Mouse (Mus musculus): ENCODE data around the gene Chrng. TPM values are rescaled to one million over a fixed set of nuclear protein-coding genes. Genes with fewer than 3 reads are reported as not detected.
A peak's percentile ranks its signal among the peaks of the same experiment; 100 is the strongest.

Gene Chrng
- polyA plus RNA-seq, 1 experiment from 2014 or later, result 0.06 TPM

GRCm38 (mm10) chr1:87201848-87202247, 2.6 kb upstream of the Chrng start:
- no peak for ATAC-seq (ENCODE audit: low FRiP score, low read depth)

GRCm38 (mm10) chr1:87203779-87204178, 678 bp upstream of the Chrng start:
- Histone ChIP-seq H3K4me3 (no peak overlapping the region), H3K36me3 (no peaks in the 10 kb centered on the region), H3K27ac (replicated peaks) (no peak overlapping the region), H3K27me3 (peaks cover 8% of the 10 kb centered on the region), H3K9ac (no peak overlapping the region), H3K4me1 (replicated peaks) (no peaks in the 10 kb centered on the region), H3K4me2 (no peak overlapping the region), H3K9me3 (no peaks in the 10 kb centered on the region)
- WGBS, result 82% methylated on average over 5 of the region's 5 CpGs
- no peak for ATAC-seq (ENCODE audit: low FRiP score, low read depth)

More at GRCm38 (mm10) chr1:87201848-87202247, 2.6 kb upstream of the Chrng start:
- peaks cover 8% of the 10 kb centered on the region for H3K27me3 ChIP-seq
- H3K9ac ChIP-seq, result no peak overlapping the region
- H3K4me3 ChIP-seq, result no peak overlapping the region
- WGBS, result 31% methylated on average over 1 of the region's 1 CpGs
- no peak overlapping the region for H3K4me2 ChIP-seq
- no peaks in the 10 kb centered on the region for H3K36me3 ChIP-seq
- H3K27ac ChIP-seq (replicated peaks), result no peak overlapping the region
- H3K9me3 ChIP-seq, result no peaks in the 10 kb centered on the region
- no peaks in the 10 kb centered on the region for H3K4me1 ChIP-seq (replicated peaks)

GRCm38 (mm10) chr1:87205038-87205437, 581 bp downstream of the Chrng start:
- Histone ChIP-seq H3K4me3 (no peak overlapping the region), H3K36me3 (no peaks in the 10 kb centered on the region), H3K9me3 (no peaks in the 10 kb centered on the region), H3K27ac (replicated peaks) (no peak overlapping the region), H3K4me2 (no peak overlapping the region), H3K4me1 (replicated peaks) (no peaks in the 10 kb centered on the region), H3K9ac (no peak overlapping the region), H3K27me3 (peaks cover 8% of the 10 kb centered on the region)
- WGBS, result 71% methylated on average over 6 of the region's 6 CpGs
- ATAC-seq (ENCODE audit: low FRiP score, low read depth), result no peak

GRCm38 (mm10) chr1:87205502-87205901, 1.0 kb downstream of the Chrng start:
- H3K36me3 ChIP-seq, result no peaks in the 10 kb centered on the region
- 51% methylated on average over 3 of the region's 3 CpGs for WGBS
- no peak overlapping the region for H3K4me2 ChIP-seq
- H3K4me1 ChIP-seq (replicated peaks), result no peaks in the 10 kb centered on the region
- no peak for ATAC-seq (ENCODE audit: low FRiP score, low read depth)
- H3K27me3 ChIP-seq, result peaks cover 8% of the 10 kb centered on the region
- no peak overlapping the region for H3K4me3 ChIP-seq
- no peak overlapping the region for H3K9ac ChIP-seq
- no peaks in the 10 kb centered on the region for H3K9me3 ChIP-seq
- H3K27ac ChIP-seq (replicated peaks), result no peak overlapping the region

- no peak overlapping the region for H3K4me3 ChIP-seq
- H3K27me3 ChIP-seq, result peaks cover 8% of the 10 kb centered on the region
- ATAC-seq (ENCODE audit: low FRiP score, low read depth), result no peak
- no peak overlapping the region for H3K9ac ChIP-seq
- H3K27ac ChIP-seq (replicated peaks), result no peak overlapping the region
- no peak overlapping the region for H3K4me2 ChIP-seq
- H3K36me3 ChIP-seq, result no peaks in the 10 kb centered on the region
- H3K4me1 ChIP-seq (replicated peaks), result no peaks in the 10 kb centered on the region
- H3K9me3 ChIP-seq, result no peaks in the 10 kb centered on the region
- 22% methylated on average over 17 of the region's 17 CpGs for WGBS
These were observed 1.9 kb downstream of the Chrng start for GRCm38 (mm10) chr1:87206339-87206738.

- Histone ChIP-seq H3K4me2 (no peak overlapping the region), H3K36me3 (no peaks in the 10 kb centered on the region), H3K4me1 (replicated peaks) (peaks cover 26% of the 10 kb centered on the region), H3K27ac (replicated peaks) (no peak overlapping the region), H3K4me3 (no peak overlapping the region), H3K9me3 (no peaks in the 10 kb centered on the region), H3K27me3 (peaks cover 1% of the 10 kb centered on the region; the same call in 1 of the 2 replicates), H3K9ac (no peak overlapping the region)
- ATAC-seq (ENCODE audit: low FRiP score, low read depth), result no peak
- WGBS, result 76% methylated on average over 4 of the region's 4 CpGs
These were observed 7.0 kb downstream of the Chrng start for GRCm38 (mm10) chr1:87211431-87211830.

GRCm38 (mm10) chr1:87213735-87214704, 9.6 kb downstream of the Chrng start, which contains the start of gene Eif4e2:
Gene Eif4e2 (plus strand): TSS chr1:87213914.
- peak within 1 kb of the TSS; percentile 98 for H3K9ac ChIP-seq
- H3K4me3 ChIP-seq, result peak within 1 kb of the TSS; percentile 97
- peaks cover 39% of the 10 kb centered on the region for H3K4me1 ChIP-seq (replicated peaks)
- under 1% methylated on average over 98 of the region's 99 CpGs for WGBS
- H3K9me3 ChIP-seq, result no peaks in the 10 kb centered on the region
- peak within 1 kb of the TSS; percentile 66 for H3K4me2 ChIP-seq
- H3K27ac ChIP-seq (replicated peaks), result peak within 1 kb of the TSS; percentile 99
- H3K27me3 ChIP-seq, result no peaks in the 10 kb centered on the region
- peak; percentile 97 for ATAC-seq (ENCODE audit: low FRiP score, low read depth)
- H3K36me3 ChIP-seq, result no peaks in the 10 kb centered on the region

GRCm38 (mm10) chr1:87214748-87215147, 10.3 kb downstream of the Chrng start:
- H3K36me3 ChIP-seq, result peaks cover 3% of the 10 kb centered on the region
- WGBS, result 38% methylated on average over 4 of the region's 4 CpGs
- no peaks in the 10 kb centered on the region for H3K9me3 ChIP-seq
- H3K27ac ChIP-seq (replicated peaks), result peak overlapping the region; percentile 99
- H3K9ac ChIP-seq, result peak overlapping the region; percentile 98
- H3K4me3 ChIP-seq, result peak overlapping the region; percentile 97
- no peak for ATAC-seq (ENCODE audit: low FRiP score, low read depth)
- H3K4me2 ChIP-seq, result peak overlapping the region; percentile 66
- no peaks in the 10 kb centered on the region for H3K27me3 ChIP-seq
- H3K4me1 ChIP-seq (replicated peaks), result peaks cover 39% of the 10 kb centered on the region

GRCm38 (mm10) chr1:87217938-87218337, 13.5 kb downstream of the Chrng start:
- no peak overlapping the region for H3K9ac ChIP-seq
- 59% methylated on average over 3 of the region's 3 CpGs for WGBS
- no peaks in the 10 kb centered on the region for H3K27me3 ChIP-seq
- ATAC-seq (ENCODE audit: low FRiP score, low read depth), result no peak
- H3K4me1 ChIP-seq (replicated peaks), result peaks cover 37% of the 10 kb centered on the region
- no peak overlapping the region for H3K27ac ChIP-seq (replicated peaks)
- H3K4me3 ChIP-seq, result no peak overlapping the region
- no peaks in the 10 kb centered on the region for H3K9me3 ChIP-seq
- peaks cover 34% of the 10 kb centered on the region for H3K36me3 ChIP-seq
- no peak overlapping the region for H3K4me2 ChIP-seq

- WGBS, result 95% methylated on average over 8 of the region's 8 CpGs
- H3K9ac ChIP-seq, result no peak overlapping the region
These were observed 21.3 kb downstream of the Chrng start for GRCm38 (mm10) chr1:87225739-87226138.

GRCm38 (mm10) chr1:87226409-87227159, 22.1 kb downstream of the Chrng start:
- no peaks in the 10 kb centered on the region for H3K27me3 ChIP-seq
- ATAC-seq (ENCODE audit: low FRiP score, low read depth), result no peak
- WGBS, result 96% methylated on average over 1 of the region's 1 CpGs

More at GRCm38 (mm10) chr1:87225739-87226138, 21.3 kb downstream of the Chrng start:
- Histone ChIP-seq H3K9me3 (no peaks in the 10 kb centered on the region), H3K36me3 (peaks cover 92% of the 10 kb centered on the region), H3K27me3 (no peaks in the 10 kb centered on the region), H3K4me3 (no peak overlapping the region), H3K27ac (replicated peaks) (no peak overlapping the region), H3K4me1 (replicated peaks) (no peaks in the 10 kb centered on the region), H3K4me2 (no peak overlapping the region)
- ATAC-seq (ENCODE audit: low FRiP score, low read depth), result no peak

GRCm38 (mm10) chr1:87227160-87227550, 22.7 kb downstream of the Chrng start:
- Histone ChIP-seq H3K9me3 (no peaks in the 10 kb centered on the region), H3K4me1 (replicated peaks) (no peaks in the 10 kb centered on the region), H3K27ac (replicated peaks) (no peak overlapping the region), H3K4me2 (no peak overlapping the region), H3K27me3 (no peaks in the 10 kb centered on the region), H3K9ac (no peak overlapping the region), H3K36me3 (peaks cover 92% of the 10 kb centered on the region), H3K4me3 (no peak overlapping the region)
- no peak for ATAC-seq (ENCODE audit: low FRiP score, low read depth)
- WGBS, result 79% methylated on average over 3 of the region's 3 CpGs

More at GRCm38 (mm10) chr1:87226409-87227159, 22.1 kb downstream of the Chrng start:
- Histone ChIP-seq H3K9me3 (no peaks in the 10 kb centered on the region), H3K4me1 (replicated peaks) (no peaks in the 10 kb centered on the region), H3K27ac (replicated peaks) (no peak overlapping the region), H3K4me2 (no peak overlapping the region), H3K4me3 (no peak overlapping the region), H3K36me3 (peaks cover 92% of the 10 kb centered on the region), H3K9ac (no peak overlapping the region)

All from hindbrain, embryonic 15.5 days (tissue).